Mouse (Mus musculus): Measurements from ENCODE around the gene Rubcn. TPM values are rescaled to one million over a fixed set of nuclear protein-coding genes. Genes with fewer than 3 reads are reported as not detected.
A peak's percentile ranks its signal among the peaks of the same experiment; 100 is the strongest.

Rubcn gene
- polyA plus RNA-seq, 1 experiment from 2014 or later: 19.3 TPM

GRCm38 (mm10) chr16:32783324-32784062, 94.1 kb downstream of the Rubcn start:
- 0 out of 2 replicates have a peak overlapping the region, but pooled peaks have one; percentile 16 for H3K27ac ChIP-seq (ENCODE audit: low read depth)
- no peaks in the 10 kb centered on the region for H3K9me3 ChIP-seq (ENCODE audit: control insufficient read depth, low read length)
- no peak overlapping the region for H3K4me3 ChIP-seq (ENCODE audit: low read depth, low read length)
- no peaks in the 10 kb centered on the region for H3K27me3 ChIP-seq (replicated peaks; ENCODE audit: control insufficient read depth, insufficient read depth, low read length)
- no peak overlapping the region for H3K9ac ChIP-seq (ENCODE audit: low read length)
- no peak for DNase-seq (ENCODE audit: low spot score)
- H3K4me2 ChIP-seq (ENCODE audit: low read length): no peak overlapping the region
- no peak for ATAC-seq (replicated peaks; ENCODE audit: low FRiP score, low TSS enrichment, low read depth)
- H3K36me3 ChIP-seq (ENCODE audit: control insufficient read depth, insufficient read depth, low read length): no peaks in the 10 kb centered on the region
- WGBS: 43% methylated on average over 5 of the region's 5 CpGs
- no peaks in the 10 kb centered on the region for H3K4me1 ChIP-seq (replicated peaks; ENCODE audit: control insufficient read depth, insufficient read depth, low read length)

GRCm38 (mm10) chr16:32778956-32779355, 98.6 kb downstream of the Rubcn start:
- 66% methylated on average over 8 of the region's 8 CpGs for WGBS

GRCm38 (mm10) chr16:32776676-32777075, 100.9 kb downstream of the Rubcn start:
- 76% methylated on average over 10 of the region's 10 CpGs for WGBS

More at GRCm38 (mm10) chr16:32778956-32779355, 98.6 kb downstream of the Rubcn start:
- H3K27me3 ChIP-seq (replicated peaks; ENCODE audit: control insufficient read depth, insufficient read depth, low read length): no peaks in the 10 kb centered on the region
- no peak overlapping the region for H3K9ac ChIP-seq (ENCODE audit: low read length)
- H3K4me3 ChIP-seq (ENCODE audit: low read depth, low read length): no peak overlapping the region
- DNase-seq (ENCODE audit: low spot score): no peak
- no peak overlapping the region for H3K27ac ChIP-seq (ENCODE audit: low read depth)
- no peaks in the 10 kb centered on the region for H3K4me1 ChIP-seq (replicated peaks; ENCODE audit: control insufficient read depth, insufficient read depth, low read length)
- no peaks in the 10 kb centered on the region for H3K36me3 ChIP-seq (ENCODE audit: control insufficient read depth, insufficient read depth, low read length)
- H3K9me3 ChIP-seq (ENCODE audit: control insufficient read depth, low read length): no peaks in the 10 kb centered on the region
- H3K4me2 ChIP-seq (ENCODE audit: low read length): no peak overlapping the region
- ATAC-seq (replicated peaks; ENCODE audit: low FRiP score, low TSS enrichment, low read depth): no peak

More at GRCm38 (mm10) chr16:32776676-32777075, 100.9 kb downstream of the Rubcn start:
- Histone ChIP-seq H3K9ac (ENCODE audit: low read length) (no peak overlapping the region), H3K27me3 (replicated peaks; ENCODE audit: control insufficient read depth, insufficient read depth, low read length) (no peaks in the 10 kb centered on the region), H3K36me3 (ENCODE audit: control insufficient read depth, insufficient read depth, low read length) (no peaks in the 10 kb centered on the region), H3K4me2 (ENCODE audit: low read length) (no peak overlapping the region), H3K4me3 (ENCODE audit: low read depth, low read length) (no peak overlapping the region), H3K27ac (ENCODE audit: low read depth) (no peak overlapping the region), H3K9me3 (ENCODE audit: control insufficient read depth, low read length) (no peaks in the 10 kb centered on the region), H3K4me1 (replicated peaks; ENCODE audit: control insufficient read depth, insufficient read depth, low read length) (no peaks in the 10 kb centered on the region)
- no peak for DNase-seq (ENCODE audit: low spot score)
- ATAC-seq (replicated peaks; ENCODE audit: low FRiP score, low TSS enrichment, low read depth): no peak

Other genes starting within 250 kb of the Rubcn start
- 11.1 and 13.0 TPM in 2 replicates for gene Tnk2, start 233.9 kb downstream of the Rubcn start, polyA plus RNA-seq (2014; fragmentation: Nextera tagmentation; extraction: Ambion mirVana)
- 3.5 and 3.7 TPM in 2 replicates for gene Muc4, start 141.9 kb downstream of the Rubcn start, polyA plus RNA-seq (2014; fragmentation: Nextera tagmentation; extraction: Ambion mirVana)
- 0.04 TPM in 1 of 2 replicates, not detected in the other for gene Muc20, start 80.3 kb downstream of the Rubcn start, polyA plus RNA-seq (2014; fragmentation: Nextera tagmentation; extraction: Ambion mirVana)
- not detected in 2 replicates for gene Smbd1, start 67.3 kb downstream of the Rubcn start, polyA plus RNA-seq (2014; fragmentation: Nextera tagmentation; extraction: Ambion mirVana)
- gene Fyttd1, start 266 bp downstream of the Rubcn start, polyA plus RNA-seq (2014; fragmentation: Nextera tagmentation; extraction: Ambion mirVana): 103 and 107 TPM in 2 replicates
- gene Lrch3, start 36.3 kb upstream of the Rubcn start, polyA plus RNA-seq (2014; fragmentation: Nextera tagmentation; extraction: Ambion mirVana): 22.1 and 22.7 TPM in 2 replicates
- gene Iqcg, start 178.5 kb upstream of the Rubcn start, polyA plus RNA-seq (2014; fragmentation: Nextera tagmentation; extraction: Ambion mirVana): 1.2 and 2.8 TPM in 2 replicates
- 1,142 and 1,206 TPM in 2 replicates for gene Rpl35a, start 178.7 kb upstream of the Rubcn start, polyA plus RNA-seq (2014; fragmentation: Nextera tagmentation; extraction: Ambion mirVana)
- 3.3 and 4.1 TPM in 2 replicates for gene Lmln, start 184.8 kb upstream of the Rubcn start, polyA plus RNA-seq (2014; fragmentation: Nextera tagmentation; extraction: Ambion mirVana)

Measured in intestine, embryonic 14.5 days (tissue).